Mouse (Mus musculus) heart, postnatal 0 days (tissue): ENCODE results near the gene Selenom.

Source experiments
- CTCF ChIP-seq: IDR thresholded peaks from 2 replicates; pipeline ENCODE4 v1.5.1; 2016; ENCODE audit warnings: antibody characterized with exemption, control low read depth, low read depth
- EP300 ChIP-seq: IDR thresholded peaks from 2 replicates; pipeline ENCODE4 v1.6.1; 2016; ENCODE audit warnings: antibody characterized with exemption, low read depth

GRCm38 (mm10) chr11:3554976-3555375 is 40.5 kb downstream of the Selenom start:
- no peak for TF ChIP-seq CTCF
- TF ChIP-seq EP300 = no peak
